Mouse (Mus musculus) midbrain, embryonic 16.5 days (tissue): ENCODE measurements around the gene Xrcc1. TPM values are rescaled to one million over a fixed set of nuclear protein-coding genes. Genes with fewer than 3 reads are reported as not detected.
A peak's percentile ranks its signal among the peaks of the same experiment; 100 is the strongest.

ENCODE experiments used
- ATAC-seq: fragments of 200-750 bp; cut with Nextera tagmentation; 2 replicates; pipeline ENCODE4 v1.8.0; 2017; ENCODE audit warnings: moderate TSS enrichment
- H3K27ac ChIP-seq: fragments of 300-500 bp; sonication (generic); 2 replicates; pipeline ENCODE4 v1.5.1; 2014; ENCODE audit warnings: mild to moderate bottlenecking, low read length, mixed read lengths
- H3K27me3 ChIP-seq: fragments of 300-500 bp; sonication (generic); 2 replicates; pipeline ENCODE4 v1.6.1; 2014; ENCODE audit warnings: low read depth, low read length, mixed read lengths; ENCODE audit not compliant: control insufficient read depth, insufficient read depth
- H3K36me3 ChIP-seq: fragments of 300-500 bp; sonication (generic); 2 replicates; pipeline ENCODE4 v1.6.1; 2014; ENCODE audit warnings: mild to moderate bottlenecking, low read length, moderate library complexity, mixed read lengths; ENCODE audit not compliant: control insufficient read depth, insufficient read depth
- H3K4me1 ChIP-seq: fragments of 300-500 bp; sonication (generic); 2 replicates; pipeline ENCODE4 v1.6.1; 2014; ENCODE audit warnings: mild to moderate bottlenecking, low read length, mixed read lengths; ENCODE audit not compliant: control insufficient read depth, insufficient read depth
- H3K4me2 ChIP-seq: fragments of 300-500 bp; sonication (generic); 2 replicates; pipeline ENCODE4 v1.6.1; 2014; ENCODE audit warnings: mild to moderate bottlenecking, low read length, mixed read lengths
- H3K4me3 ChIP-seq: fragments of 300-500 bp; sonication (generic); 2 replicates; pipeline ENCODE4 v1.5.1; 2014; ENCODE audit warnings: low read depth, mild to moderate bottlenecking, low read length, moderate library complexity, mixed read lengths
- H3K9ac ChIP-seq: fragments of 300-500 bp; sonication (generic); 2 replicates; pipeline ENCODE4 v1.6.1; 2014; ENCODE audit warnings: low read depth, low read length, mixed read lengths
- H3K9me3 ChIP-seq: fragments of 300-500 bp; sonication (generic); replicated peaks from 2 replicates; pipeline ENCODE4 v1.6.1; 2014; ENCODE audit warnings: mild to moderate bottlenecking, low read length, mixed read lengths; ENCODE audit not compliant: control insufficient read depth, poor library complexity, severe bottlenecking
- WGBS: fragments of 180-500 bp; shearing (Covaris S2); extraction: QIAGEN DNeasy Blood & Tissue Kit; methylation state at CpG from one replicate; pipeline ENCODE4 v1.1.7; 2014; 5-methylcytosine and 5-hydroxymethylcytosine counted together
- polyA plus RNA-seq: library from polyadenylated mRNA; unstranded; fragments of >200 nt; fragmentation: Nextera tagmentation; extraction: Ambion mirVana; gene quantifications from 2 replicates; pipeline ENCODE4 v1.2.1, GENCODE M21; 2015

The Xrcc1 gene
- 66.1 and 66.9 TPM in 2 replicates for polyA plus RNA-seq

- Histone ChIP-seq H3K27ac (peak within 1 kb of the TSS; percentile 79), H3K27me3 (no peaks in the 10 kb centered on the region), H3K9me3 (no peaks in the 10 kb centered on the region; the same call in 1 of the 2 replicates), H3K36me3 (peaks cover 3% of the 10 kb centered on the region; the same call in 1 of the 2 replicates), H3K4me3 (peak within 1 kb of the TSS; percentile 81), H3K9ac (peak within 1 kb of the TSS; percentile 88), H3K4me2 (peak within 1 kb of the TSS; percentile 82), H3K4me1 (peaks cover 12% of the 10 kb centered on the region)
- 42% methylated on average over 13 of the region's 13 CpGs for WGBS
- ATAC-seq = peak; percentile 18; the same call in 1 of the 2 replicates
Measured at GRCm38 (mm10) chr7:24546068-24546614, at the start of gene Xrcc1, which contains the start of gene Pinlyp. TSS of gene Xrcc1 (plus strand) at chr7:24546289. TSS of gene Pinlyp (minus strand) at chr7:24546118.

- Histone ChIP-seq H3K27ac (no peak overlapping the region), H3K27me3 (no peaks in the 10 kb centered on the region), H3K9ac (no peak overlapping the region), H3K4me3 (no peak overlapping the region), H3K4me2 (no peak overlapping the region), H3K36me3 (peaks cover 16% of the 10 kb centered on the region), H3K9me3 (no peaks in the 10 kb centered on the region), H3K4me1 (no peaks in the 10 kb centered on the region)
- 23% methylated on average over 43 of the region's 43 CpGs for WGBS
- ATAC-seq = 0 out of 2 replicates have a peak, but pooled peaks have one; percentile 5
Measured at GRCm38 (mm10) chr7:24499856-24500577, 46.1 kb upstream of the Xrcc1 start.

GRCm38 (mm10) chr7:24500929-24501328, 45.2 kb upstream of the Xrcc1 start:
- no peaks in the 10 kb centered on the region for H3K27me3 ChIP-seq
- H3K4me1 ChIP-seq = peaks cover 7% of the 10 kb centered on the region
- no peaks in the 10 kb centered on the region for H3K9me3 ChIP-seq
- H3K36me3 ChIP-seq = peaks cover 16% of the 10 kb centered on the region
- no peak overlapping the region for H3K4me3 ChIP-seq
- ATAC-seq = no peak
- H3K4me2 ChIP-seq = no peak overlapping the region
- H3K27ac ChIP-seq = no peak overlapping the region
- WGBS = 40% methylated on average over 7 of the region's 7 CpGs
- no peak overlapping the region for H3K9ac ChIP-seq

- Histone ChIP-seq H3K36me3 (peaks cover 16% of the 10 kb centered on the region), H3K9me3 (no peaks in the 10 kb centered on the region), H3K4me2 (no peak overlapping the region), H3K27me3 (no peaks in the 10 kb centered on the region), H3K27ac (no peak overlapping the region), H3K9ac (no peak overlapping the region), H3K4me3 (no peak overlapping the region), H3K4me1 (peaks cover 13% of the 10 kb centered on the region)
- WGBS = 57% methylated on average over 21 of the region's 21 CpGs
- no peak for ATAC-seq
Measured at GRCm38 (mm10) chr7:24501492-24501891, 44.6 kb upstream of the Xrcc1 start.

- 5% methylated on average over 7 of the region's 10 CpGs for WGBS
- Histone ChIP-seq H3K9me3 (no peaks in the 10 kb centered on the region), H3K27me3 (no peaks in the 10 kb centered on the region), H3K9ac (no peak overlapping the region), H3K36me3 (peaks cover 16% of the 10 kb centered on the region), H3K27ac (no peak overlapping the region; the same call in 1 of the 2 replicates), H3K4me2 (no peak overlapping the region), H3K4me1 (peaks cover 21% of the 10 kb centered on the region), H3K4me3 (no peak overlapping the region)
- ATAC-seq = no peak
Measured at GRCm38 (mm10) chr7:24504004-24504403, 42.1 kb upstream of the Xrcc1 start.

GRCm38 (mm10) chr7:24504868-24505267, 41.2 kb upstream of the Xrcc1 start:
- ATAC-seq = no peak
- Histone ChIP-seq H3K36me3 (peaks cover 16% of the 10 kb centered on the region), H3K4me3 (no peak overlapping the region), H3K27ac (peak overlapping the region; percentile 99), H3K4me2 (no peak overlapping the region), H3K9me3 (no peaks in the 10 kb centered on the region), H3K4me1 (peaks cover 29% of the 10 kb centered on the region), H3K9ac (no peak overlapping the region), H3K27me3 (no peaks in the 10 kb centered on the region)
- 21% methylated on average over 4 of the region's 4 CpGs for WGBS

- Histone ChIP-seq H3K36me3 (peaks cover 15% of the 10 kb centered on the region), H3K9ac (peak overlapping the region; percentile 43; the same call in 1 of the 2 replicates), H3K4me2 (peak overlapping the region; percentile 79), H3K4me1 (peaks cover 35% of the 10 kb centered on the region), H3K27ac (peak overlapping the region; percentile 99), H3K4me3 (peak overlapping the region; percentile 65; the same call in 1 of the 2 replicates), H3K9me3 (no peaks in the 10 kb centered on the region), H3K27me3 (no peaks in the 10 kb centered on the region)
- 7% methylated on average over 15 of the region's 15 CpGs for WGBS
- ATAC-seq = no peak
Measured at GRCm38 (mm10) chr7:24505447-24506064, 40.5 kb upstream of the Xrcc1 start.

GRCm38 (mm10) chr7:24506065-24506459, 40.0 kb upstream of the Xrcc1 start:
- H3K4me3 ChIP-seq = peak overlapping the region; percentile 65
- H3K36me3 ChIP-seq = peaks cover 12% of the 10 kb centered on the region
- H3K27ac ChIP-seq = peak overlapping the region; percentile 99
- 9% methylated on average over 3 of the region's 3 CpGs for WGBS
- no peaks in the 10 kb centered on the region for H3K27me3 ChIP-seq
- peak overlapping the region; percentile 43; the same call in 1 of the 2 replicates for H3K9ac ChIP-seq
- ATAC-seq = no peak
- H3K4me2 ChIP-seq = peak overlapping the region; percentile 79
- H3K4me1 ChIP-seq = peaks cover 37% of the 10 kb centered on the region
- H3K9me3 ChIP-seq = no peaks in the 10 kb centered on the region
